Mouse (Mus musculus): ENCODE data around the gene Znrf2. TPM values are rescaled to one million over a fixed set of nuclear protein-coding genes. Genes with fewer than 3 reads are reported as not detected.

The Znrf2 gene
- total and polyA plus RNA-seq, 3 experiments = 20.3 to 49.4 (median 39.5) TPM

DNA sequence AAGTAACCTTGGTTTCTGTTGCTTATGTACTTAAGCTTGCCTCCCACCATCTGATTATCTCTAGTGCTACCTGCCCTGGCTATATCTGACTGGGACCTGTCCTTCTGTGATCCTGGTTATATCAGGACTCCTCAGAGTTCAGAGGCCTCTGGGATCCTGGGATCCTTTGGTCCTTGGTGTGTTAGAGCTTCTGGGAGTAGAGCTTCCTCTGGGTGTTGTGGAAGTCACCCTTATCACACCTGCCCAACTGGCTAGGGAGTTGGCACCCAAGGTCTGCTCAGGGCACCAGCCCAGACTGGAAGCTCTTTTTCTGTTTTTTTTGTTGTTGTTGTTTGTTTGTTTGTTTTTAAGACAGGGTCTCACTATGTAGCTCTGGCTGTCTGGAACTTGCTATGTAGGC, 43.5 kb downstream of the Znrf2 start:
- Histone ChIP-seq H3K36me3 (replicated peaks) (peaks cover 14% of the 10 kb centered on the region), H3K4me3 (ENCODE audit: low read depth, low read length) (no peak overlapping the region), H3K4me1 (ENCODE audit: insufficient read depth, low read depth, low read length) (peaks cover 16% of the 10 kb centered on the region), H3K9me3 (replicated peaks) (no peaks in the 10 kb centered on the region), H3K27me3 (ENCODE audit: insufficient read depth, low read length) (no peaks in the 10 kb centered on the region)
- ATAC-seq (ENCODE audit: extremely low read depth, insufficient number of reproducible peaks, low FRiP score, poor library complexity, severe bottlenecking) (no peak), DNase-seq (ENCODE audit: low spot score) (no peak)
- TF ChIP-seq GATA2 (IDR thresholded peaks at IDR 0.05; ENCODE audit: borderline replicate concordance, low read depth, low read length) = no peak

DNA sequence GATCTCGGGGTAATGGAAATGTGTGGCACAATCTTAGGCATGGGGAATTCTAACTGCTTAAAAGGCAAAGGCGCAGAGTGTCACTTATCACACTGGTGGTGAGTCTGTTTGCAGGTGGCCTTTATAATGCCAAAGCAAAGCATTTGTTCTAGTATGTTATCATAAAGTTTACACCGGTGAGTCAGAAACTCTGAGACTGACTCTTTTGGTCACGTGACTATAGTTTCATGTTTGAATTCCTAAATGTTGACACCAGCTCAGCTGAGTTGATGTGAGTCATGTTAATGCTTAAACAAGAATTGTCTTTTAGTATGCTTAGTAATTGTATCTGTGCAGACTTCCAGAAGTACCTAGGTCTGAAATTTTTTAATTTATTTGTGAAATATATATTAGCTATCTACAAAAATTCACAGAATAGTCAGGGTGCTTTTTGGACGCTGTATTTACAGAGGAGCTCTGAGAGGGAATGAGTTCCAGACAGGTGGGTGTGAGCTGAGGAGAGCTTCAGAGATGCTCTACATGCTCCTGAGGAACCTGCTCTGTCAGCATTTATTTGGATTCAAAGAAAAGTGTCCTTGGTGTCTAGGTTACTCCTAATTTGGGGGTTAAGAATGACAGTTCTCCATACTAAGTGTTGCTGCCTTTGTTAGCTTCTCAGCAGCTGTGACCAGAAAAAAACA, 50.2 kb downstream of the Znrf2 start:
- Histone ChIP-seq H3K27me3 (ENCODE audit: insufficient read depth, low read length) (no peaks in the 10 kb centered on the region), H3K4me1 (ENCODE audit: insufficient read depth, low read depth, low read length) (peaks cover 6% of the 10 kb centered on the region), H3K36me3 (replicated peaks) (peaks cover 34% of the 10 kb centered on the region), H3K9me3 (replicated peaks) (no peaks in the 10 kb centered on the region), H3K4me3 (ENCODE audit: low read depth, low read length) (no peak overlapping the region)
- ATAC-seq (ENCODE audit: extremely low read depth, insufficient number of reproducible peaks, low FRiP score, poor library complexity, severe bottlenecking) (no peak), DNase-seq (ENCODE audit: low spot score) (no peak)
- TF ChIP-seq TAL1 (conservative IDR thresholded peaks at IDR 0.05; ENCODE audit: low read depth, low read length) (no peak), POLR2AphosphoS5 (IDR thresholded peaks at IDR 0.05; ENCODE audit: insufficient replicate concordance, low read depth, low read length) (no peak), GATA1 (IDR thresholded peaks at IDR 0.05; ENCODE audit: borderline replicate concordance, low read length) (no peak), GATA2 (IDR thresholded peaks at IDR 0.05; ENCODE audit: borderline replicate concordance, low read depth, low read length) (no peak), CTCF (IDR thresholded peaks at IDR 0.05; ENCODE audit: low read depth, low read length) (no peak)

DNA sequence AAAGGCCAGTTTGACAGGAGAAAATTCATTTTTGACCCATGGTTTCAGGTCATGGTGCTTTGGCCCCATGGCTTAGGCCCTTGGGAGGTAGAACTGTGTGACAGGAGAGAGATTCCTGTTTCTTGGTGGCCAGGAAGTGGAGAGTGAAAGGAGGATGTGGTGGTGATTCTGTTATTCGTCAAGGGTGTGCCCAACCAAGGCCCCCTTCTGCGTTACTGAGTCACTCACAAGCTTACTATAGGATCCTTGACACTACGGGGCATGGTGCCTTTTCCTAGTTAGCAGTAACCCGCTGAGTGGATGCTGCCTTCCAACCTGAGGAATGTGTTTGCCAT, 50.7 kb downstream of the Znrf2 start:
- DNase-seq (ENCODE audit: low spot score) = no peak
- Histone ChIP-seq H3K9me3 (replicated peaks) (no peaks in the 10 kb centered on the region), H3K4me3 (ENCODE audit: low read depth, low read length) (no peak overlapping the region), H3K27me3 (ENCODE audit: insufficient read depth, low read length) (no peaks in the 10 kb centered on the region), H3K36me3 (replicated peaks) (peaks cover 33% of the 10 kb centered on the region), H3K4me1 (ENCODE audit: insufficient read depth, low read depth, low read length) (peaks cover 6% of the 10 kb centered on the region)
- TF ChIP-seq TAL1 (conservative IDR thresholded peaks at IDR 0.05; ENCODE audit: low read depth, low read length) (no peak), GATA2 (IDR thresholded peaks at IDR 0.05; ENCODE audit: borderline replicate concordance, low read depth, low read length) (no peak), CTCF (IDR thresholded peaks at IDR 0.05; ENCODE audit: low read depth, low read length) (no peak), POLR2AphosphoS5 (IDR thresholded peaks at IDR 0.05; ENCODE audit: insufficient replicate concordance, low read depth, low read length) (no peak), GATA1 (IDR thresholded peaks at IDR 0.05; ENCODE audit: borderline replicate concordance, low read length) (no peak)
- ATAC-seq (ENCODE audit: extremely low read depth, insufficient number of reproducible peaks, low FRiP score, poor library complexity, severe bottlenecking) = no peak

DNA sequence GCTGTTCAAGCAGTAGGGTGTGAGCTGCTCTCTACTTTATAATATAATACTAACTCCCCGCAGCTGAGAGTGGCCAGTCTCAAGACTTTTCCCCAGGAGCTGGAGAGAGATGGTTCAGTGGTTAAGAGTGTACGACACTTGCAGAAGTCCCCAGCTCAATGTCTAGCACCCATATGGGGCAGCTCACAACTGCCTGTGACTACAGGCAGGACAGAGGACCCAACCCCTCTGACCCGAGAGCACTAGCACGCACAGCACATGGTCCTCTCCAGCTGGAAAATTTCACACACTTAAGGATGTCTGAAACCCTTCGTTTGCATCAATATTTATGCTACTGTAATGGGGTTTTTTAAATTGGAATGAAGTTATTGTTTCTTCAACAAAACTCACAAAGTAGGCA, 56.3 kb downstream of the Znrf2 start:
- Histone ChIP-seq H3K9me3 (replicated peaks) (no peaks in the 10 kb centered on the region), H3K4me1 (ENCODE audit: insufficient read depth, low read depth, low read length) (peaks cover 4% of the 10 kb centered on the region), H3K36me3 (replicated peaks) (peaks cover 36% of the 10 kb centered on the region), H3K4me3 (ENCODE audit: low read depth, low read length) (no peak overlapping the region), H3K27me3 (ENCODE audit: insufficient read depth, low read length) (no peaks in the 10 kb centered on the region)
- no peak for ATAC-seq (ENCODE audit: extremely low read depth, insufficient number of reproducible peaks, low FRiP score, poor library complexity, severe bottlenecking)
- no peak for TF ChIP-seq CTCF (IDR thresholded peaks at IDR 0.05; ENCODE audit: low read depth, low read length)
- no peak for TF ChIP-seq POLR2AphosphoS5 (IDR thresholded peaks at IDR 0.05; ENCODE audit: insufficient replicate concordance, low read depth, low read length)
- TF ChIP-seq TAL1 (conservative IDR thresholded peaks at IDR 0.05; ENCODE audit: low read depth, low read length) = no peak
- TF ChIP-seq GATA1 (IDR thresholded peaks at IDR 0.05; ENCODE audit: borderline replicate concordance, low read length) = no peak
- TF ChIP-seq GATA2 (IDR thresholded peaks at IDR 0.05; ENCODE audit: borderline replicate concordance, low read depth, low read length) = no peak
- DNase-seq (ENCODE audit: low spot score) = no peak

DNA sequence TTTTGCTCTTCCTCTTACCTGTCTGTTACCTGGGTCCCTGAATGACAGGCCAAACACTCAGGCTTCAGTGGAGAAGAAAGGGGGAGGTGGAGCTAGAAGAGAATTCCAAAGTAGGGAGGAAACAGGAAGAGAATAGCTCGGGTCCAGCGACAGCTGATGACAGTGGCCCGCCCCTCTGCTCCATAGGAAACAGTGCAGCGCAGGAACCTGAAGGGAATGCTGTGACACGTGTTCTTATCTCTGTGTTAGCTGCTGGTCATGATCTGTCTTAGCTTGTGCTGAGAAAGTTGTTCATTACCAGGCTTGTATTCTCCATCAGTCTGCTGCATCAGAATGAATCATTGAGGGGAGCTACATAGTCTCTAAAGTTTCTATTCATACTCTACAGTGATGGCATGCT, 60.1 kb downstream of the Znrf2 start:
- no peak for DNase-seq (ENCODE audit: low spot score)
- no peaks in the 10 kb centered on the region for H3K27me3 ChIP-seq (ENCODE audit: insufficient read depth, low read length)
- H3K36me3 ChIP-seq (replicated peaks) = peaks cover 45% of the 10 kb centered on the region
- no peak for TF ChIP-seq POLR2AphosphoS5 (IDR thresholded peaks at IDR 0.05; ENCODE audit: insufficient replicate concordance, low read depth, low read length)
- no peak for TF ChIP-seq GATA2 (IDR thresholded peaks at IDR 0.05; ENCODE audit: borderline replicate concordance, low read depth, low read length)
- no peak for TF ChIP-seq TAL1 (conservative IDR thresholded peaks at IDR 0.05; ENCODE audit: low read depth, low read length)
- no peak for TF ChIP-seq CTCF (IDR thresholded peaks at IDR 0.05; ENCODE audit: low read depth, low read length)
- no peak for TF ChIP-seq GATA1 (IDR thresholded peaks at IDR 0.05; ENCODE audit: borderline replicate concordance, low read length)
- H3K4me1 ChIP-seq (ENCODE audit: insufficient read depth, low read depth, low read length) = peaks cover 4% of the 10 kb centered on the region
- no peak overlapping the region for H3K4me3 ChIP-seq (ENCODE audit: low read depth, low read length)
- H3K9me3 ChIP-seq (replicated peaks) = no peaks in the 10 kb centered on the region
- no peak for ATAC-seq (ENCODE audit: extremely low read depth, insufficient number of reproducible peaks, low FRiP score, poor library complexity, severe bottlenecking)

- TF ChIP-seq TAL1 (conservative IDR thresholded peaks at IDR 0.05; ENCODE audit: low read depth, low read length) (no peak), GATA2 (IDR thresholded peaks at IDR 0.05; ENCODE audit: borderline replicate concordance, low read depth, low read length) (no peak), GATA1 (IDR thresholded peaks at IDR 0.05; ENCODE audit: borderline replicate concordance, low read length) (no peak), CTCF (IDR thresholded peaks at IDR 0.05; ENCODE audit: low read depth, low read length) (no peak), POLR2AphosphoS5 (IDR thresholded peaks at IDR 0.05; ENCODE audit: insufficient replicate concordance, low read depth, low read length) (no peak)
- Histone ChIP-seq H3K27me3 (ENCODE audit: insufficient read depth, low read length) (no peaks in the 10 kb centered on the region), H3K9me3 (replicated peaks) (no peaks in the 10 kb centered on the region), H3K4me1 (ENCODE audit: insufficient read depth, low read depth, low read length) (peaks cover 4% of the 10 kb centered on the region), H3K36me3 (replicated peaks) (peaks cover 44% of the 10 kb centered on the region), H3K4me3 (ENCODE audit: low read depth, low read length) (no peak overlapping the region)
- DNase-seq (ENCODE audit: low spot score) (no peak), ATAC-seq (ENCODE audit: extremely low read depth, insufficient number of reproducible peaks, low FRiP score, poor library complexity, severe bottlenecking) (no peak)
Observed at GRCm38 (mm10) chr6:54877651-54878050, 60.9 kb downstream of the Znrf2 start.

Data from G1E (cell line).